Mouse (Mus musculus) testis, adult 2 months (tissue): ENCODE results near the gene Bcar3. TPM values are rescaled to one million over a fixed set of nuclear protein-coding genes. Genes with fewer than 3 reads are reported as not detected.

Experiments
- H3K27ac ChIP-seq: fragments of 200-500 bp; 2 replicates; pipeline ENCODE4 v1.5.1; 2012; ENCODE audit warnings: low read depth, low read length; ENCODE audit not compliant: control insufficient read depth, insufficient read depth
- H3K27me3 ChIP-seq: fragments of 200-500 bp; 2 replicates; pipeline ENCODE4 v1.6.1; 2012; ENCODE audit warnings: mild to moderate bottlenecking, low read length, moderate library complexity; ENCODE audit not compliant: control insufficient read depth, insufficient read depth
- H3K36me3 ChIP-seq: fragments of 200-500 bp; 2 replicates; pipeline ENCODE4 v1.6.1; 2012; ENCODE audit warnings: mild to moderate bottlenecking, low read length; ENCODE audit not compliant: control insufficient read depth, insufficient read depth
- H3K4me1 ChIP-seq: fragments of 200-500 bp; 2 replicates; pipeline ENCODE4 v1.6.1; 2012; ENCODE audit warnings: low read length; ENCODE audit not compliant: control insufficient read depth, insufficient read depth
- H3K4me3 ChIP-seq: fragments of 200-500 bp; 2 replicates; pipeline ENCODE4 v1.5.1; 2012; ENCODE audit warnings: low read depth, mild to moderate bottlenecking, low read length, moderate library complexity, mixed read lengths; ENCODE audit not compliant: control insufficient read depth
- CTCF ChIP-seq: fragments of 200-500 bp; IDR thresholded peaks from 2 replicates; pipeline ENCODE4 v1.5.1; 2012; ENCODE audit warnings: low read depth, mild to moderate bottlenecking, inconsistent platforms, low read length, moderate library complexity; ENCODE audit not compliant: control insufficient read depth, insufficient read depth, insufficient replicate concordance
- POLR2A ChIP-seq: fragments of 200-500 bp; IDR thresholded peaks from 2 replicates; pipeline ENCODE4 v1.6.1; 2012; ENCODE audit warnings: low read depth, mild to moderate bottlenecking, inconsistent platforms, low read length, moderate library complexity; ENCODE audit not compliant: control insufficient read depth
- polyA plus RNA-seq: library from polyadenylated mRNA; depleted of rRNA; stranded (reverse); fragments of >200 nt; gene quantifications from 2 replicates; pipeline ENCODE4 v1.2.3, GENCODE M21; 2012

Bcar3 gene
- polyA plus RNA-seq, 1 experiment, result 12.5 TPM

GRCm38 (mm10) chr3:122470326-122471016 lies 176.5 kb downstream of the Bcar3 start:
- no peaks in the 10 kb centered on the region for H3K36me3 ChIP-seq
- H3K27ac ChIP-seq, result no peak overlapping the region
- H3K4me3 ChIP-seq, result no peak overlapping the region
- peaks cover 3% of the 10 kb centered on the region for H3K4me1 ChIP-seq
- no peak for TF ChIP-seq POLR2A
- no peak for TF ChIP-seq CTCF
- H3K27me3 ChIP-seq, result no peaks in the 10 kb centered on the region

DNA sequence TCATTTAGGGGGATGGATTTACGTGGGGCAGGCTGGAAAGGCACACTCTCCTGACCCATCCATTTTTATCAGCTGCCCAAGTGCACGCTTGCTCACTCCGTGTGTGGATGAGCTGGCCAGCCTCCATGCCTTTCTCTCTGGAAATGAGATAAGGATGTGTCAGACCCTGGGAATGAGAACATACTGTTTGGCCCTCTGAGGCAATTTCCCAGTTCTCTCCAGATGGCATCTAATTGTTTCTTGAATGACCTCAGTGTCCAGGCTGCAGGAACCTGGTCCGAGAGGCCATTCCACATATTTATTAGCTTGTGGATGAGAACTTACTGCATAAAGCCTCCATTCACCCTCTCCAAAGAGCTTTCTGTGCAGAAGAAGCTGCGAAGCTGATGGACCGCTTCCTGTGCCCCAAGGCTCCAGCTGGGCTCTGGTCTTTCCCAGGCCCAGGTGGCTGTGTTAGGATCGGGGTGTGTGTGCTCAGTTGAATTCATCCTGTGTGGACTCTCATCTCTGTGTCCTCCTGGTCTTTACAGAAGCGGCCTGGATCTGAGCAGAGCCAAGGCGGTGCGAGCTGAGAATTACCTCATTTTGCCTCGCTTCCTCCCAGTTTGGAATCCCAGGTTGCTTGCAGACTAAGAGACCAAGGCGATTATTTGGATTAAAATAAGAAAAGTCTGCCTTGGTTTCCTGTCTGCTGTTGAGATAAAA lies 177.2 kb downstream of the Bcar3 start:
- Histone ChIP-seq H3K4me3 (no peak overlapping the region), H3K27me3 (no peaks in the 10 kb centered on the region), H3K4me1 (peaks cover 3% of the 10 kb centered on the region), H3K36me3 (no peaks in the 10 kb centered on the region), H3K27ac (peak overlapping the region; percentile 78)
- TF ChIP-seq CTCF (no peak), POLR2A (no peak)

DNA sequence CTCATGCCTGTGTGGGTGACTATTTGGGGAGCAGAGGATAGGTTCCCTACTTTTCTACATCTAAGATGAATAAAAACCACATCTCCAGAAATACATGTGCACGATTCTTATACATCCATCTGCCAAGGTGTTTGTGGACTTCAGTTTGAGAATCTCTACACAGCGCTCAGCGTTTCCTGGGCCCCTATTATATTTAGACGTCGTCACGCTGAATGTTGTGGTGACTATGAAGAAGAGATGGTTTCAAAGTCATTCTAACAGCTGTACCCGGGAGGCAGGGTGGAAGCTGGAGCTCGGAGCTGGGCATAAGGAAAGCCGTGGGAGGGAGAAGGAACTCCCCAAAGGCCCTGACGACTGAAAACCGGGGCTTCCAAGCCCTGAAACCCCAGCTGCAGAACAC lies 178.5 kb downstream of the Bcar3 start:
- H3K4me1 ChIP-seq, result peaks cover 3% of the 10 kb centered on the region
- H3K27ac ChIP-seq, result no peak overlapping the region
- H3K36me3 ChIP-seq, result no peaks in the 10 kb centered on the region
- no peak for TF ChIP-seq CTCF
- TF ChIP-seq POLR2A, result no peak
- H3K4me3 ChIP-seq, result no peak overlapping the region
- H3K27me3 ChIP-seq, result no peaks in the 10 kb centered on the region

GRCm38 (mm10) chr3:122473523-122474034 lies 179.6 kb downstream of the Bcar3 start:
- H3K36me3 ChIP-seq, result no peaks in the 10 kb centered on the region
- H3K4me1 ChIP-seq, result peaks cover 3% of the 10 kb centered on the region
- no peaks in the 10 kb centered on the region for H3K27me3 ChIP-seq
- H3K4me3 ChIP-seq, result no peak overlapping the region
- peak overlapping the region; percentile 64 for H3K27ac ChIP-seq
- TF ChIP-seq CTCF (no peak), POLR2A (no peak)

DNA sequence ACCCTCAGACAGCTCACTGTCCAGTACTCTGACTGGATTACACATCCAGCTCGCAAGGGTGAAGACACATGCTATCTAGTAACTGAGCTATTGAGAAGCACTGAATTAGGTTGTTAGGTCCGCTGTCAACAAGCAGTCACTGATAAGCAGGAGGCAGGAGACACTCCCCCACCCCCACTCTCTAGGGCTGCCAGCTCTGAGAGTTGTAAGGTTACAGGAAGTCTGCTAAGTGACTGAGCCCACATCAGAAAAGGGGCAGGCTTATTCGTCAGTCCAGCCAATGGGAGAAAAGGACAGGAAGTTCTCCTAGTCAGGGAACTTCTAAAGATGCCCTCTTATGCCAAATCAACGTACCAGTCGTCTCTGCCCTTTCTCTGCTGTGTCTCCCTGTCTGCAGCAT lies 180.1 kb downstream of the Bcar3 start:
- Histone ChIP-seq H3K27ac (peak overlapping the region; percentile 61), H3K27me3 (no peaks in the 10 kb centered on the region), H3K4me1 (peaks cover 3% of the 10 kb centered on the region), H3K36me3 (no peaks in the 10 kb centered on the region), H3K4me3 (no peak overlapping the region)
- TF ChIP-seq POLR2A (no peak), CTCF (no peak)

GRCm38 (mm10) chr3:122474796-122475195 lies 180.9 kb downstream of the Bcar3 start:
- Histone ChIP-seq H3K27ac (no peak overlapping the region), H3K4me1 (peaks cover 3% of the 10 kb centered on the region)
- TF ChIP-seq POLR2A, result no peak
- TF ChIP-seq CTCF, result no peak

DNA sequence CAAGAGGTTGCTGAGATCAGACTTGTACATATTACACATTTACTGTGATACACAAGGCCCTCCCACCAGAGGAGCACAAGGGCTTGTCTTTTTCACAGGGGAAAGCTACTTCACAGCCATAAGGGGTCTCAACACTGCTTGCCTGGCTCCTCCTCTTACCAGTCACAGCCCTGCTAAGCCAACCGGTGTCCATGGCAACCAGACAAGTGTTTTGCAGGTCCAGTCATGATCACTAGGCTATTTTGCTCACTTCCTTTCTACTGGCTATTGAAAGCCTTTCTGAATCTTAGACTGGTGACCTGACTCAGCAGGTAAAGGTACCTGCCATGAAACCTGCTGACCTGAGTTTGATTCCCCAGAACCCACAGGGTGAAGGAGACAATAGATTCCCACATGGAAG lies 181.8 kb downstream of the Bcar3 start:
- H3K27ac ChIP-seq, result no peak overlapping the region

More at GRCm38 (mm10) chr3:122474796-122475195, 180.9 kb downstream of the Bcar3 start:
- no peak overlapping the region for H3K4me3 ChIP-seq
- no peaks in the 10 kb centered on the region for H3K27me3 ChIP-seq
- no peaks in the 10 kb centered on the region for H3K36me3 ChIP-seq

More for the DNA sequence above, 181.8 kb downstream of the Bcar3 start:
- Histone ChIP-seq H3K36me3 (no peaks in the 10 kb centered on the region), H3K27me3 (no peaks in the 10 kb centered on the region), H3K4me1 (peaks cover 5% of the 10 kb centered on the region), H3K4me3 (no peak overlapping the region)
- TF ChIP-seq POLR2A (no peak), CTCF (no peak)
